Mouse (Mus musculus) stomach, postnatal 0 days (tissue): ENCODE measurements at regions not wholly inside any gene's neighbourhood (a gene's known extent, or its start where the extent isn't known, plus 50 kb on each side); places are given as distances from the start of the nearest gene placed in this dataset.

Experiments used
- CTCF ChIP-seq: IDR thresholded peaks from 2 replicates; pipeline ENCODE4 v1.5.1; 2016; ENCODE audit warnings: antibody characterized with exemption, low read depth, mild to moderate bottlenecking, moderate library complexity
- EP300 ChIP-seq: optimal IDR thresholded peaks from 2 replicates; pipeline ENCODE3; 2016; ENCODE audit warnings: antibody characterized with exemption

DNA sequence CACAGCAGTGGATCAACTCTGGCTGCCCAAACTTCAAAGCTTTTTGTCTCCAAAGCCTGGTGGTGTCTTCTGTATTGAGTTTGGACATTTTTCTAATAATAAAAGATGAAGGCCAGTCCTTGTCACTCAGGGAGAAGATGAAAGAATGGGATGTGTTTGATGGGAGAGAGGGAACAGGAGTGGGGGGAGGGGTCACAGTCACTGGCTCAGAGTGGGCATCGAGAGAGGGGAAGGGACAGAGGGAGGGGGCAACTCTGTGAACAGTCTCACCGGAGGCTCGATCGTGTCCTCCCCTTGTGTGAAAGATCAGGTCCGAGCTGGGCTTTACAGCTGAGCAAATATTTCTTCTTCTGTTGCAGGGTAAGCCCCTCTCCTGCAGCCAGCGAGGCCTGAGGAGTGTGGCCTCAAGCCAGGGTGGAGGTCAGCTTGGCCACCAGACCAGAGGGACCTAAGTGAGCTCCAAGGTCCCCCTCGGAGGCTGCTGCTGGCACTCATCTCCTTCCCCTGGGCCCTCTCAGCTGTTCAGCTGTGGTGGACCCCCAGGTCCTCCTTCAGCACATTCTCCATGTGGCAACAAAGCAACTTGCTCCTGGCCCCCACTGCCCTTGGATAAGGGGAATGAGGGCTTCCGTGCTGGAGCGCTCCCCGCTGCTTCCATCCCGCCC is 108.0 kb upstream of the Zbtb40 start:
- TF ChIP-seq CTCF (no peak), EP300 (no peak)
